Mouse (Mus musculus) v-Abl transformed pro-B cells (cell line): ENCODE data around the gene Pip5k1b.

Experiments used
- in situ Hi-C, 2 experiments: fragments of 400-800 bp; cut with MboI; formaldehyde crosslinking; loops; one replicate each; pipeline ENCODE4 v1.15.1; 2025; ENCODE audit not compliant: unreplicated experiment in 2 of 2

Pip5k1b gene

DNA sequence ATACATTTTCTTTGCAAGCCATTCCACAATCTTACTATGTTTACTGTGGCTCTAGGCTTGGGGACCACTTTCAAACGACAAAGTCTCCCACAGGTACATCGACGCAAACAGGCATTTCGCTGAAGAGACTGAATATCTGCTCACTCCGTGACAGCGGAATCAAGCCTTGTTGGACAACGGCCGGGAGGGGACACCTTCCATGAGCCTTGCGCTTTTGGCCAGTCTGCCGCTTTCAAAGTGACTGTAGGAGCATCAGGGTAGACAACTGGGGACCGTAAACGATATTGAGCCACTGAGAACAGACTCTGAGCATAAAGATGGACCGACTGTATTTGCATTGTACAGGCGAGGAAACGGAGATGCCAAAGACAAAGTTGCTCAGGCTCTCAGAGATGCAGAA lies 276.8 kb downstream of the Pip5k1b start:
- in situ Hi-C loops, result loop anchor here in 1 of 2 experiments (10.0 kb wide), 1 partner anchor 594 kb away; the partner anchor contains the start of gene Ptar1

GRCm38 (mm10) chr19:24274281-24274680 lies 281.4 kb downstream of the Pip5k1b start:
- in situ Hi-C loops, result loop anchor here (5.0 to 10.0 kb wide), 2 partner anchors 417 to 589 kb away; partner anchors contain the start of gene Ptar1 (in 1 of the 2)

GRCm38 (mm10) chr19:24271746-24272426 lies 283.8 kb downstream of the Pip5k1b start:
- in situ Hi-C loops, result loop anchor here (5.0 to 10.0 kb wide), 2 partner anchors 415 to 587 kb away; partner anchors contain the start of gene Ptar1 (in 1 of the 2)

DNA sequence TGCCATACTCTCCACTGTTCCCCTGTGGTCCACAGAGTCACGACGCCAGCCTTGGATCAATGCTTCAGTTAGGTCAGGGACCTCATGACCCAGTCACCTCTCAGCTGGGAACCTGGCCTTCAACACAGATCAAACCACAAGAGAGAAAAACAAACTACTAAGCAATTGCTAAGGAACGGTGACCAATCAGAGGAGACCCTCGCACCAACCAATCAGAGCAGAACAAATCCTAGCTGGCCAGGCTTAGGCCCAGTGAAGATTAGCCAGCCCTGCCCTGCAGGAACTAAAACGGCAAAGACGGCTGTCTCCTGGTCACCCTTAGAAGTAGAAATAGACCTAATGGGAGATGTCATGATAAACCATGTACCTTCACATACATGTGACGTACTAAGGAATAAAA lies 284.3 kb downstream of the Pip5k1b start:
- in situ Hi-C loops, result loop anchor here (5.0 to 10.0 kb wide), 2 partner anchors 414 to 587 kb away; partner anchors contain the start of gene Ptar1 (in 1 of the 2)

- in situ Hi-C loops, result loop anchor here in 1 of 2 experiments (5.0 kb wide), 1 partner anchor 116 kb away; no protein-coding TSS in a partner anchor
Measured at GRCm38 (mm10) chr19:24268531-24268930, 287.1 kb downstream of the Pip5k1b start.

DNA sequence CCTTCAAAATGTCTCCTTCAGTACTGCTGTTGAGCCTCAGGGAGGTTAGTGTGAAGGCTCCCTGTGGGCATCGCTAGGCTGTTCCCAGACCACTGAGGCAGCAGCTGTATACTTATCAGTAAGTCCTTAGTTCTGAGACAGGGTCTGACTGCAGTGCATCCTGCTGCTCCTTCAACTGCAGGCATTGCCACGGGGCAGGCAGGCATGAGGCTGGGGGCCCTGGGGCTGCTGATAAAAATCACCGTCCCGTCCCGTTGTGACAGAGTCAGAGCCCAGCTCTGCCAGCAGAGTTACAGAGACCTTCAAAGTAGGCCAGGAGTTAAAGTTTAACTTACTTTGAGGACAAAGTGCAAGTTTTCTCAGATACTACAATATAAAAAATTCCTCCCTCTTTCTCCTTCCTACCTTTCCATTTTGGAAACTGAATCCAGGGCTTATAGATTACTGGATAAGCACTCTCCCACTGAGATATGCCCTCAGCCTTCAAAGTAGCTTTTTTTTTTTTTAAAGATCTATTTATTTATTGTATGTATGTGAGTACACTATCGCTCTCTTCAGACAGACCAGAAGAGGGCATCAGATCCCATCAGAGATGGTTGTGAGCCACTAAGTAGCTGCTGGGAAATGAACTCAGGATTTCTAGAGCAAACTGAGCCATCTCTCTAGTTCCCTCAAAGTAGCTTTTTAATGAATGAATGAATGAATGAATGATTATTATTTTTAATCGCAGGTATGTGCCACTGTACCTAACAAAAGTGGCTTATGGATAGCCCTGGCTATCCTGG lies 289.4 kb downstream of the Pip5k1b start:
- in situ Hi-C loops, result loop anchor here in 1 of 2 experiments (5.0 kb wide), 1 partner anchor 114 kb away; no protein-coding TSS in a partner anchor

DNA sequence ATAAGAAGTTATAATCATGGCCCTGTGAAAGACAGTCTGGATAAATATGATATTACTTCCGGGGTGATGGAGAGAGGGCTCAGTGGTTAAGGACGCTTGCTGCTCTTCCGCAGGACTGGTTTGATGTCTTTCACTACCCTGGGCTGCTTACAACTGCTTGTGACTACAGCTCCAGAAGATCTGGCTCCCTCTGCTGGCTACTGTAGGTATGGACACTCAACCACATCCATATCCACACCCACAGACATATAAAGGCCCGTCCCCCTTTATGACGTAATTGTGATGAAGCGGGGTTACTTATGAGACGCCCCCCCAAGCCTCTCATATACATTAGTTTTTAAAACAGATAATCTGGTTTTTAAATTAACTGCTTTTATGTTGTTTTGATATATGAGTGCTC lies 290.7 kb downstream of the Pip5k1b start:
- in situ Hi-C loops, result loop anchor here (5.0 kb wide), 1 partner anchor 113 kb away; no protein-coding TSS in a partner anchor

GRCm38 (mm10) chr19:24262736-24263135 lies 292.9 kb downstream of the Pip5k1b start:
- in situ Hi-C loops, result loop anchor here in 1 of 2 experiments (5.0 kb wide), 1 partner anchor 110 kb away; no protein-coding TSS in a partner anchor

DNA sequence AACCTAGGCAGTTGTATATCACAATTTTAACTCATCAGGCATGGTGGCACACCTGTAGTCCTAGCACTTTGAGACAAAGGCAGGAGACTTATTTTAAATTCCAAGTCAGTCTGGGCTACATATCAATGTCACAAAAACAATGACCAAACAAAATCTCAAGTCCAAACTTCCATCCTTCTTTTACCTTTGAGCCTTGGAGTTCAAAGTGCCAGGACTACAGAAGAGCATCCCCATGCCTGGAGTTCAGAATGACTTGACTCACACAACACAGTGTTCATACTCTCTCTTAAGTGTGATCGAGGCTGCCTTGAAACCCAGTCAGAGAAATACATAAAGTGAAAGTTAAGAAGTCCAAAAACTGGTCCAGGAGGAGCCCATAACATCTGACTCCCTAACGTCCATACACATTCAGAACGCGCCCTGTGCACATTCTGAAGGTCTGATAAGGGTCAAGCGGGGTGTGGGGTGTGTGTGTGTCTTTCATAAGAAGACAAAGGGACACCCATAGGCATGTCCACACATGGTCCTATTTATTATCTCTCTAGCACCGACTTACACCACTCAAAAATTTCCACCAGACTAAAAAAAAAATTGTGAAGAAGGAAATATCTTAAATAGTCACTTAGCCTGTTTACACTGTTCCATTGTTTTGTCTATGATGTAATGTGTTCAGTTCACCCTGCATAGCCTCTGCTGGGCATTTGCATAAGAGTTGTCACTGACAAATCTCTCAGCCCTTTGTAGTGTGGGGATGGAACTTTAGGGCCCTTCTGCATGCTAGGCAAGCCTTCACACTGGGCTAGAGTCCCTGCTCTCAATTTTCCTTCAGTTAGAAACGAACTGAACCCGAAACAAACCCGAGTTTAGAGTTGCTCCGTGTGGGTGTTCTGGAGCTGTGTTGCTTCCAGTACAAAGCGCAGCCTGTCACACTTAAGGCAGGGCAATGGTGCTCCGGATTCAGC lies 296.0 kb downstream of the Pip5k1b start:
- in situ Hi-C loops, result loop anchor here in 1 of 2 experiments (5.0 kb wide), 1 partner anchor 107 kb away; no protein-coding TSS in a partner anchor

GRCm38 (mm10) chr19:24258368-24258767 lies 297.3 kb downstream of the Pip5k1b start:
- in situ Hi-C loops, result no loop called here

DNA sequence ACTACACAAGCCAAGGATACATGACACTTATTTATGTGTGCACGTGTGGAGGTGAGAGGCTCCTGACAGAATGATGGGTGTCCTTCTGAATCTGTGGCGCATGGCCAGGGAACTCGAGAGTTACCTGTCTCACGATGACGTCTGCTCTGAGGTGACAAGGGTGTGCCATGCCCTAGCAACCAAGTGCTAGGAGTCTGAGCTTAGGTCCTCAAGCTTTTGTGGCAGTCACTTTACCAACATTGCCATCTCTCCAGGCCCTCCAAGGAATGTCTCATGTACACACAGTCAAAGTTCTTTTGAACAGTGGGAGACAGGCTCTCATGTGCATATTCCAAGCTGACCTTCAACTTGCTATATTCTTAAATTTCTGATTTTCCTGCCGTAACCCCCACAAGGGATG lies 297.7 kb downstream of the Pip5k1b start:
- in situ Hi-C loops, result no loop called here

DNA sequence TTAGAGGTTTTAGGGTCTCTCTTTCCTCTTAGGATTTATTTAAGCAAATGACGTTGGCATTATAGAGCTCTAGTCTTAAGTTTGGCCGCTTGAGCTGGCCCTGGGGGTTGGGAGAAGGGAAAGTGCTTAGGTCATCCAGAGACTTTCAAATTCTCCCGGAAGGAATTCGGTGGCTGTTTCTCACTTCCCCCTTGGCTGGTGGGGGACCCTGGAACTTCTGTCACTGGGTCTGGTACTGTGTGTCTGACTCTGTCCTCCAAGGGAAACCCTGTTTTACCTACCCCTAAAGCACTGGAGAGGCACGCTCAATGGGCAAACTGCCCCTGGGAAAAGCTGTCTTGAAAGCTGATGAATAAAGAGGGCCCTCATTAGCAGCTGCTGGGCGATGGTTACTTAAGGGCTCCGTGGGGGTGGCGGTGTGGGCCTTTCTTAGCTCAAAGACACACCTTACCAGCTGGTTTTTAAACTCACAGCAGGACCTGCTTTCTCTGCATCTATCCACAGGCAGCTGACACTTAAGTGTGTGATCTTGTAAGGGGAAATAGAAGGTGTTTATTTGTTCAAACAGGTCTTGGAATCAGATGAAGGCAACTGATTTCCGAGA lies 301.9 kb downstream of the Pip5k1b start:
- in situ Hi-C loops, result no loop called here

DNA sequence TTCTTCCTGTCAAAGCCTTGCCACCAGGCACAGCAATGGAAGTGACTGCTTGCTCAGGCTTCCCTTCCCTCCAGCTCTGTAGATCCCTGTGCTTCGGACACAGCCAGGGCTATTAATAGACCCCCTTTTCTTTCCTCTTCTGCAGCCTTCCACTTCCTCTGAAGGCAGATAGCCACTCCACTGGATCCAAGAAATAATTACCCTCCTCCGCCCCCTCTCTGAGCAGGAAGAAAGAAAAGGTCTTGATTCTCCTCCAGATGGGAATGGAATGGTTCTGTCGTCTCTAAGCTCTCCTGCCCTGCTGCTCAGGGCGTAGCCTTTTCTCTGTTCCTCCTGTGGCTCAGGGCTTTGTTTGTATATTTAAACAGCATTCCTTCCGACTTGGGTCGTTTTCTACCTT lies 303.8 kb downstream of the Pip5k1b start:
- in situ Hi-C loops, result no loop called here
